Mouse (Mus musculus): ENCODE results near the gene Ncam1. TPM values are rescaled to one million over a fixed set of nuclear protein-coding genes. Genes with fewer than 3 reads are reported as not detected.

Ncam1 gene
- polyA plus RNA-seq, 1 experiment, result not detected

DNA sequence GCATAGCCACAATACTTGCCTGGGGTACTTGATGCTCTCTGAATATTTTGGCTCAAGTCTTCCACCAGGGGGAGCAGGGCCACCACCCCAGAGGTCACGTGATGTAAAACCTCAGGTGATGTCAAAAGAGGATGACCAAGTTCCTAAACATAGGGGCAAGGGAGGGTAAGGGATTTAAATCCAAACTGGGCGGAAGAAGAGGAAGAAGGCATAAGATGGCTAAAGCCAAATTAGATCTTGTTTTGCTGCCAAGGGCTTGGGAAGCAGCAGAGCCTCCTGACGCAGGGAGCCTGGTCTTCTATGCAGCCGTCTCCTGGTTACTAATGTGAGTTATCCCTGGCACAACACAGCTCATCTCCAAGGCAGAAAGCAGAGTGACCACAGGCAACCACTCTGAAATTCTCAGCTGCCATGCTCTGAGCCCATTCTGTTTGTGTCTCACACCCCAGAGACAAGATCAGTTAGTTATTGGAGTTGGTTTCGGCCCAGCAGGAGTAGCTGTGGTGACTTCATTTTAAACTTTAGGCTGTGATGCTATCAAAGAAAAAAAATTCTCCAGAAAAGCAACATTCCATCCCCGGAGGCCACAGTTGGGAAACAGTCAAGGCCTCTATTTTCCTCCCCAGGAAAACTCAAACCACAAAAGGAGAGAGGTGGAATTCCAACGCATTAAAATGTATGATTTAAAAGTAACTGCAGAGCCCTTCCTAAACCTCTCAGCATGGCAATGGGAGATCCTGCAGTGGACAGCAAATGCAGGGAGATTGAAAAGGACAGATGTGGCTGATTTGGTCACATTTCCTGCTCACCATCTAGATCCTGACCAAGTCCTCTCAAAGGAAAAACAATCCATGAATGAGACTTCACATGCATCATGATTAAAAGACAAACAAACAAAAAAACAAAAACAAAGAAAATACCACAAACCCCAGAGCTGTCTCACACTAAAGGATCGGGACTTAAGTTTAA lies 135.5 kb downstream of the Ncam1 start:
- TF ChIP-seq GATA1 (IDR thresholded peaks at IDR 0.05; ENCODE audit: low read length), result no peak

- no peak for TF ChIP-seq GATA1 (IDR thresholded peaks at IDR 0.05; ENCODE audit: low read length)
Measured at GRCm38 (mm10) chr9:49661480-49661879, 137.2 kb downstream of the Ncam1 start.

DNA sequence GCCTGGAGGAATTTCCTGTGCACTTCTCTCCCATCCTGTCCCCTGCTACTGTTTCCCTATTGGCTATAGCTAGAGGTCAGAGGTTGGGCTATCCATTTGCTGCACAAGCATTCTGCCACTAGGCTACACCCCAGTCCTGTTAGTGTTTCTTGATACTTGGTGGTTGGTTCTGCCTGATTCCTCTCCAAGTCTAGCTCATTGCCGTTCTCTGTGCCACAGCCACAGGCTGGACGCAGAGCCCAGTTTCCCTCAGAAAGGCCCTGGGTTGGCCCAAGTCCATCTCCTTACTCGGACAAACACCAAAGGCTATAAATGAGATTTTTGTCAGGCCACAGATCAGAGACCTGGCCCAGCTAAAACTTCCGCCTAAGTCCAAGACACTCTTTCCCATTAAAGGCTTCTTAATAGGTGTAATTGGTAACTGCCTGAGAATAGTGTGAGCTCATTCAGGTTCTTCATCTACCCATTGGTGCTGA lies 140.3 kb downstream of the Ncam1 start:
- no peak for TF ChIP-seq GATA1 (IDR thresholded peaks at IDR 0.05; ENCODE audit: low read length)

DNA sequence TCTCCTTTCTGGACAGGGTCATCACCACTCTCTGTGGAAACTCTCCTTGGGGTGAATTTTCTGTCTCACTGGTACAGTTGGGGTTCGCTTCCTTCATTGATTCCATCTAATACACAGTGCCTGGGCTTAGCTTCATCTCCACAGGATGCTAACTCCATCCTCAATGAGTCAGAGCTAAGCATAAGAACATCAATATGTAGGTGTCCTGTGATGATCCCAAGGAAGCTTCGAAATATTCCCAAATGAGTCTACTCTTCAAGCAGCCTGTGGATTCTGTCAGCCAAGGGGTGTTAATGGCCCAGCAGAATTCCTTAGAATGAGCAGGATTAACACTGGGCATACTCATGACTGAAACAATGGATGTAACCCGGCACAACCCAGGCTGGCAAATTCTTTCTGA lies 144.3 kb downstream of the Ncam1 start:
- TF ChIP-seq GATA1 (IDR thresholded peaks at IDR 0.05; ENCODE audit: low read length), result no peak

DNA sequence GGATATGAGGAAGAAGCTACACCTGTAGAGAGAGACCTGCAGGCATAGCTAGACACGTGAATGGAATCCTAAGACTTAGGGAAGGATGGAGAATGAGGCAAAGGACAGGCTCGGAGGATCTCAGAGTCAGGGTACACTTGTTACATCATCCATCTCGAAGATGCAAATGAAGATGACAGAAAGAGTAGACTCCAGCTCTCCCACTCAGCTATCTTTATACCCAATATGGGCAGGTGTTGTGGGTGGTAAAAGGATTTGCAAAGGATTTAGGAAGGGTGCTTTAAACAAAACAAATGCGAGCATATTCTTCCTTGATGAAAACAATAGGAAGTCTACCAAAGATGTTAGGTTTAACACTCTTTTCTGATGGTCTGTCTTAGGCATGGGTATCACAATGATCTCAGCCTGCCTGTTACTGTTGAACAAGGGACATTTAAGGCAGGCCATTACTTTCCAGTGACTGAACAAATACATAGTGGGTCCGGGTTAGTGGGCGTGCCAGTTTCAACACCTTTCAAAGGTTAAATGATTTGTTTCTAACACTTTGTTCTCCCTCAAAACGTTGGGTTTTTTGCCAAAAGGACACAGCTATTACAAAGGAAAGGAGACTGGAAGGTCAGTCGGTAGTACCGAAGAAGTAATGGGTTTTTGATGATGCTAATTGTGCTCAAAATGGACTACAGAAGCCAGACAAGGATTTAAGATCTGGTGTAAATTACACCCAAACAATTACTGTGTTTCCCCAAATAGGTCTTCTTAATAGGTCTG lies 145.1 kb downstream of the Ncam1 start:
- TF ChIP-seq GATA1 (IDR thresholded peaks at IDR 0.05; ENCODE audit: low read length), result no peak

DNA sequence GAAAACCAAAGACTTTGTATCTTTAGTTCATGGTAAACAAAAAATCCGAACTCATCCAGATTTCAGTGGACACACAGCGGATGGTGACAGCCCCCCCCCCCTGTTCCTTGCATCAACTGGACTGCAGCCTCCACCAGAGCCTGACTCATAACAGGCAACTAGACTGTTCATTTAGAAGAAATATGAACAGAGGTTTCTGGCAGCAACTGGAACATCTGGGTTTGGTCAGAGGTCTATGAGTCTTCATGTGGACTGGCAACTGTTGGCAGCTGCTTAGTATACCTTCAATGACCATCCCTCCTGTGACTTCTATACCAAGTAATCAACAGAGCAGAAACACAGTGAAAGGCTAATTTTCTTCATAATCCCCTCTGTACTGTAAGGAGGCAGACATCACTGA lies 154.4 kb downstream of the Ncam1 start:
- TF ChIP-seq GATA1 (IDR thresholded peaks at IDR 0.05; ENCODE audit: low read length), result no peak

- TF ChIP-seq GATA1 (IDR thresholded peaks at IDR 0.05; ENCODE audit: low read length), result no peak
Measured at GRCm38 (mm10) chr9:49640764-49641163, 158.0 kb downstream of the Ncam1 start.

- TF ChIP-seq GATA1 (IDR thresholded peaks at IDR 0.05; ENCODE audit: low read length), result no peak
Measured at GRCm38 (mm10) chr9:49640142-49640541, 158.6 kb downstream of the Ncam1 start.

DNA sequence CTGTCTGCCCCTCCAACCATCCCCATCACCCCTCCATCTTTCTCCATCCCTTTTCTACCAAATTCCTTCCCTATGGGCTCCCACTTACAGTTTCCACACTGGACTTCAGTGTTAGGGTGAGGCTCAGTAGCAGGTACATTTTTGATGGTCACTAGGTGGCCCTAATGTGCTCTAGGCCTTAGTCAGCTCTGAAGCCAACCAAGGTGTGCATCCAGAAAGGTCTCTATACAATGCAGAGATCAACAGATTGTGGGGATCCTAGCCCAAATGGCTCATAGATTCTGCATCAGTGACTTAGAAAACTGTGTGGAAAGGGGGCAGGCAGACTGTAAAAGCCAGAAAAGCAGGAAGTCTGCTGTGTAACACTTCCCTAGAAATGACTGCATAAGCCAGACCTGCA lies 160.8 kb downstream of the Ncam1 start:
- TF ChIP-seq GATA1 (IDR thresholded peaks at IDR 0.05; ENCODE audit: low read length), result no peak

DNA sequence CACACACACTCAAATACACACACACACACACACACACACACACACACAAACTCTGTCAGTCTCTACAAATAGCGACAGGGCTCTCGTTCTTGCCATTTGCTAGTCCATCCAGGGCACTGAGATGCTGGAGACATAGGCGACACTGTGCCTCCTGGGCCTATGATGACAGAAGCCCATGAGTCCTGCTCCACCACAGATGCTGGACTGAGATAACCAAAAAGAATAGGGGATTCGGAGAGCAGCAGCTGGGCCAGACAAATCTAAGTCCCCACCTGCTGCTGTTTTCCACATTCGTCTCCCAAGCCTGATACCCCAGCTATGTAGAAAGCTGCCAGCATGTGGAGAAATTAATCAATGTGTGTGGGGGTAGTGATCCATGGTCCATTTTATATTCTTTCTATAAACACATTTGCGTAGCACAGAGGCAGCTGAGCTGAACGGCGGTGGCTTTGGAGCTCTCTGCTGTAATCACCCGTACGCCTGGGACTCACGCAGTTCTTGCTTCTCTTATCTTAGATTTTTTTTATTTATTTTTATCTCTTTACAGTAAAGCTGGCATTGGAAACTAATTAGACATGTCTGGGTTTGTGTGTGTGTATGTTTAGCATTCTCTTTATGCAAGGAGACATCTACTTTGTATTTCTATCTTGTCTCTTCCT lies 162.9 kb downstream of the Ncam1 start:
- no peak for TF ChIP-seq GATA1 (IDR thresholded peaks at IDR 0.05; ENCODE audit: low read length)

DNA sequence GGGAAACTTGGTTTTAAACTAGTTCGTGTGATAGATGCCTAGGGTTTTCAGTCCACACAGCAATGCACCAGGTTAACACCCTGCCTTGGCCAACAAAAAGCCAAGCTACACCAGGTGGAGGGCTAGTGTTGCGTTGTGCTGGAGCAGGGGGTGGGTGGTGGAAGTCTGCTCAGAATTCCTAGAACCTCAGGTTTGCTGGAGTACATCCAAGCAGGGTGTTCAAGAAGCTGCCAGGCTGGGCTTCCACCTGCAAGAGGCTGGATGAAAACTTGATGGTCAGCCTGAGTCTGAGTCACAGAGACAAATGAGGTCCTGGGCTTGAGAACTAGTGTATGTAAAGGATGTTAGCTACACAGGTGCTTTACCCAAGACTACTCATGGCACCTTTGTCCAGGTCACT lies 166.1 kb downstream of the Ncam1 start:
- TF ChIP-seq GATA1 (IDR thresholded peaks at IDR 0.05; ENCODE audit: low read length), result no peak

DNA sequence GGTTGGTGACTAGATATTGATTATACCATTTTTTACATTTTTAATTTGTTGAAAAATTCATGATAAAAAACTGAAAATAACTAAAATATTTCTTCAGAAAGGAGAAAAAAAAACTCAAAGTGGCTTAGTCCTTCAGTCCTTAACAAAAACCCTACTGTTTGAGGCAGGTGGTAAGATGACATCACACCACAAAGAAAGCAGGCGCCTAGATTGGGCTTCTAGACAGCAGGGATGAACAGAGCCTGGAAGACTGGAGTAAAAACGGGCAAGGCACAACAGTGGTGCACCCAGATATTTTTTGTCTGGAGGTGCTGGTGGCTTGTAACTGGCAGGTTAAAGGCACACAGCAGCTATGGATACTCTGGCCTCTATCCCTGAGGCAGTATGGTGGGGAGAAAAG lies 168.4 kb downstream of the Ncam1 start:
- no peak for TF ChIP-seq GATA1 (IDR thresholded peaks at IDR 0.05; ENCODE audit: low read length)

- TF ChIP-seq GATA1 (IDR thresholded peaks at IDR 0.05; ENCODE audit: low read length), result no peak
Measured at GRCm38 (mm10) chr9:49624910-49625309, 173.8 kb downstream of the Ncam1 start.

GRCm38 (mm10) chr9:49623934-49624505 lies 174.7 kb downstream of the Ncam1 start:
- TF ChIP-seq GATA1 (IDR thresholded peaks at IDR 0.05; ENCODE audit: low read length), result no peak

DNA sequence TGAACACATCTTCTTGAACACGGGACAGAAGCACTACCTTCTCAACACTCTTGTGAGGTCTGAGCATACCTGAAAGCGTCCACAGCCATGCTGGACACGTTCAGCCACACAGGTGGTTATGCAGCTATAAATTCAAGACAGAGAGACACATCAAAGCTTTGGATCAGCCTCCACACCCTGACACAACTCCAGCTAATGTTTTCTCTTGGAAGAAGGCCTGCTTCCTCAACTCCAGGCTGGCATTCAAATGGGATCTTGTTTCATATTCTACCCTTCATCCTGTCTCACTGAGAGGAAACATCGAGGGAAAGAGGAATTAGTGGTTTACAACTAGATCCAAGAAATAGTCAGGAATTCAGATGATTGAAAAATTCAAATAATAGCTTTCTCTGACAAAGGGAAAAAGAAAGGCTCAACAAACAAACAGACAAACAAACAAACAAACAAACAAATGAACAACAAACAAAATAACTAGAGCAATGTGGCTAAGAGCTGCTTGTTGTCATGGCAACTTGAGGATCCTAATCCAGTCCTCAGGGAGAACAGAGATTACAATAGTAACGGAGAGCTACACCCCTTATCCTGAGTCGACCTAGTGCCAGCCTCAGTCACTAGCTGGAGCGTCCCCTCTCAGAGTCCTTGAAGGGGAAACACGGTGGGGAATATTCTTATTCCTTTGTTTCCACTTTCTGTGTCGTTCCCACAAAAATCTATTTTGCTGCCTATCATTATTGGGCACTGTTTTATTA lies 175.6 kb downstream of the Ncam1 start:
- TF ChIP-seq GATA1 (IDR thresholded peaks at IDR 0.05; ENCODE audit: low read length), result no peak
